Mouse (Mus musculus) intestine, embryonic 14.5 days (tissue): ENCODE results near the gene Akt3. TPM values are rescaled to one million over a fixed set of nuclear protein-coding genes. Genes with fewer than 3 reads are reported as not detected.

Experiments used
- ATAC-seq: fragments of 200-750 bp; cut with Nextera tagmentation; replicated peaks from 2 replicates; pipeline ENCODE4 v1.8.0; 2017; ENCODE audit warnings: low read depth, moderate number of reproducible peaks, moderate TSS enrichment, moderate library complexity; ENCODE audit not compliant: low FRiP score, low TSS enrichment
- DNase-seq: peaks from one replicate; pipeline ENCODE4 v3.0.0-alpha.2; 2018; ENCODE audit warnings: low spot score
- H3K27ac ChIP-seq: fragments of 300-500 bp; sonication (generic); 2 replicates; pipeline ENCODE4 v1.5.1; 2014; ENCODE audit warnings: low read depth, mild to moderate bottlenecking, control low read depth
- H3K27me3 ChIP-seq: fragments of 300-500 bp; sonication (generic); replicated peaks from 2 replicates; pipeline ENCODE4 v1.6.1; 2014; ENCODE audit warnings: low read length, control low read depth; ENCODE audit not compliant: control insufficient read depth, insufficient read depth
- H3K36me3 ChIP-seq: fragments of 300-500 bp; sonication (generic); 2 replicates; pipeline ENCODE4 v1.6.1; 2014; ENCODE audit warnings: low read length, control low read depth; ENCODE audit not compliant: control insufficient read depth, insufficient read depth
- H3K4me1 ChIP-seq: fragments of 300-500 bp; sonication (generic); replicated peaks from 2 replicates; pipeline ENCODE4 v1.6.1; 2014; ENCODE audit warnings: low read length, control low read depth, mixed read lengths; ENCODE audit not compliant: control insufficient read depth, insufficient read depth
- H3K4me2 ChIP-seq: fragments of 300-500 bp; sonication (generic); 2 replicates; pipeline ENCODE4 v1.6.1; 2014; ENCODE audit warnings: low read length
- H3K4me3 ChIP-seq: fragments of 300-500 bp; sonication (generic); 2 replicates; pipeline ENCODE4 v1.5.1; 2014; ENCODE audit warnings: low read depth, low read length, control low read depth, mixed read lengths
- H3K9ac ChIP-seq: fragments of 300-500 bp; sonication (generic); 2 replicates; pipeline ENCODE4 v1.6.1; 2014; ENCODE audit warnings: mild to moderate bottlenecking, low read length
- H3K9me3 ChIP-seq: fragments of 300-500 bp; sonication (generic); 2 replicates; pipeline ENCODE4 v1.6.1; 2016; ENCODE audit warnings: low read length, control low read depth; ENCODE audit not compliant: control insufficient read depth
- WGBS: fragments of 180-500 bp; shearing (Covaris S2); extraction: QIAGEN DNeasy Blood & Tissue Kit; methylation state at CpG from one replicate; pipeline ENCODE4 v1.1.7; 2014; 5-methylcytosine and 5-hydroxymethylcytosine counted together
- polyA plus RNA-seq: library from polyadenylated mRNA; unstranded; fragments of >200 nt; fragmentation: Nextera tagmentation; extraction: Ambion mirVana; gene quantifications from 2 replicates; pipeline ENCODE4 v1.2.1, GENCODE M21; 2014

The Akt3 gene
- polyA plus RNA-seq, 1 experiment from 2014 or later: 6.8 TPM

- Histone ChIP-seq H3K9me3 (no peaks in the 10 kb centered on the region), H3K9ac (no peak overlapping the region), H3K4me2 (peak overlapping the region; percentile 30; the same call in 1 of the 2 replicates), H3K36me3 (no peaks in the 10 kb centered on the region), H3K27me3 (no peaks in the 10 kb centered on the region), H3K4me3 (no peak overlapping the region), H3K4me1 (peaks cover 16% of the 10 kb centered on the region), H3K27ac (no peak overlapping the region)
- 59% methylated on average over 6 of the region's 6 CpGs for WGBS
- ATAC-seq (no peak; the same call in 1 of the 2 replicates), DNase-seq (no peak)
These were observed 260.7 kb downstream of the Akt3 start for GRCm38 (mm10) chr1:176997254-176997653.

- Histone ChIP-seq H3K4me3 (no peak overlapping the region), H3K4me2 (peak overlapping the region; percentile 30; the same call in 1 of the 2 replicates), H3K4me1 (peaks cover 16% of the 10 kb centered on the region), H3K9ac (no peak overlapping the region), H3K9me3 (no peaks in the 10 kb centered on the region), H3K36me3 (no peaks in the 10 kb centered on the region), H3K27me3 (no peaks in the 10 kb centered on the region), H3K27ac (no peak overlapping the region)
- DNase-seq: peak; percentile 61
- 35% methylated on average over 16 of the region's 16 CpGs for WGBS
- no peak for ATAC-seq
These were observed 261.3 kb downstream of the Akt3 start for GRCm38 (mm10) chr1:176996630-176997201.

GRCm38 (mm10) chr1:176996166-176996565, 261.8 kb downstream of the Akt3 start:
- H3K27ac ChIP-seq: no peak overlapping the region
- 95% methylated on average over 3 of the region's 3 CpGs for WGBS

GRCm38 (mm10) chr1:176995419-176995775, 262.6 kb downstream of the Akt3 start:
- no peak for ATAC-seq
- WGBS: 73% methylated on average over 4 of the region's 4 CpGs

More at GRCm38 (mm10) chr1:176996166-176996565, 261.8 kb downstream of the Akt3 start:
- peaks cover 16% of the 10 kb centered on the region for H3K4me1 ChIP-seq
- H3K27me3 ChIP-seq: no peaks in the 10 kb centered on the region
- ATAC-seq (no peak), DNase-seq (no peak)
- H3K36me3 ChIP-seq: no peaks in the 10 kb centered on the region
- H3K9me3 ChIP-seq: no peaks in the 10 kb centered on the region
- H3K9ac ChIP-seq: no peak overlapping the region
- no peak overlapping the region for H3K4me3 ChIP-seq
- H3K4me2 ChIP-seq: no peak overlapping the region

DNA sequence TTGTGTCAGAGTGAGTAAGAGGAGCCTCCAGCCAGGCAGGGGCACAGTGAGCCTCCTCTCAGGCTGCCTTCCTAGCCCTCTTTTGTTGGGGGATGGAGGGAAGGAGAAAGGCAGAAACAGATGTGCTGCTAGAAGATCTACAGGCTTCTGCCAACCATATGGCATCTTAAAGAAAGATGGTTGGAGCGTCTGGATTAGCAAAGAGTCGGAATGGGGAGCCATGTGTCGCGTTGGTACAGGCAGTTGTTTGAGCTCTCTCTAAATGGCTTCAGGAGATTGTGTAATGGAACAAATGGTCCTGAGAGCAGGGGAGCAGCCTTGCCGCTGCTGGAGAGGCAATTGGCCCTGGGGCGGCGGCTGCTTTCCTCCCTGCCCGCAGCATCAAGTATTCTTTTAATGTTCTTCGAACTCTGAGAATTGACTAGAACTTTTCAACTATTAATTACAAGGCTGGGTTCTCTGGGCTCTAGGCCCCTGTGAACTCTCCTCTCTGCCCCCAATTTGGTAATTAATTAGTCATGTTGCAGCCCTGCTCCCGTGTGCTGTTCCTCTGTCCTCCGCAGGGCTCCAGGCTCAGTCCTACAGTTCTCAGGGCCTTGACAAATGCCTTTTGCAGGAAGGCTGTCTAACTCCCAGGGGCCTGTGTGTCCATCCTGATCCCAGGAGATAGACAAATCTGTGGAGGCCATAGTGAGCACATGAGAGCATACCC, 263.1 kb downstream of the Akt3 start:
- no peak for ATAC-seq

More at GRCm38 (mm10) chr1:176995419-176995775, 262.6 kb downstream of the Akt3 start:
- Histone ChIP-seq H3K9ac (no peak overlapping the region), H3K4me3 (no peak overlapping the region), H3K36me3 (no peaks in the 10 kb centered on the region), H3K27ac (no peak overlapping the region), H3K4me1 (peaks cover 17% of the 10 kb centered on the region), H3K9me3 (no peaks in the 10 kb centered on the region), H3K4me2 (no peak overlapping the region), H3K27me3 (no peaks in the 10 kb centered on the region)
- no peak for DNase-seq

GRCm38 (mm10) chr1:176994087-176994486, 263.9 kb downstream of the Akt3 start:
- peaks cover 18% of the 10 kb centered on the region for H3K4me1 ChIP-seq
- no peak overlapping the region for H3K4me3 ChIP-seq
- H3K27me3 ChIP-seq: no peaks in the 10 kb centered on the region
- H3K4me2 ChIP-seq: no peak overlapping the region
- WGBS: 52% methylated on average over 7 of the region's 7 CpGs
- no peak overlapping the region for H3K9ac ChIP-seq
- DNase-seq (no peak), ATAC-seq (no peak)
- H3K27ac ChIP-seq: no peak overlapping the region
- H3K9me3 ChIP-seq: no peaks in the 10 kb centered on the region
- H3K36me3 ChIP-seq: no peaks in the 10 kb centered on the region

More for the DNA sequence above, 263.1 kb downstream of the Akt3 start:
- Histone ChIP-seq H3K4me1 (peaks cover 21% of the 10 kb centered on the region), H3K9me3 (no peaks in the 10 kb centered on the region), H3K9ac (no peak overlapping the region), H3K4me2 (no peak overlapping the region), H3K4me3 (no peak overlapping the region), H3K27ac (no peak overlapping the region), H3K36me3 (no peaks in the 10 kb centered on the region), H3K27me3 (no peaks in the 10 kb centered on the region)
- DNase-seq: no peak
- 47% methylated on average over 11 of the region's 11 CpGs for WGBS

GRCm38 (mm10) chr1:176993141-176994010, 264.6 kb downstream of the Akt3 start:
- DNase-seq (no peak), ATAC-seq (no peak)
- Histone ChIP-seq H3K27ac (no peak overlapping the region), H3K4me1 (peaks cover 13% of the 10 kb centered on the region), H3K9ac (no peak overlapping the region), H3K4me3 (no peak overlapping the region), H3K9me3 (no peaks in the 10 kb centered on the region), H3K36me3 (no peaks in the 10 kb centered on the region), H3K27me3 (no peaks in the 10 kb centered on the region), H3K4me2 (no peak overlapping the region)
- 80% methylated on average over 18 of the region's 18 CpGs for WGBS

DNA sequence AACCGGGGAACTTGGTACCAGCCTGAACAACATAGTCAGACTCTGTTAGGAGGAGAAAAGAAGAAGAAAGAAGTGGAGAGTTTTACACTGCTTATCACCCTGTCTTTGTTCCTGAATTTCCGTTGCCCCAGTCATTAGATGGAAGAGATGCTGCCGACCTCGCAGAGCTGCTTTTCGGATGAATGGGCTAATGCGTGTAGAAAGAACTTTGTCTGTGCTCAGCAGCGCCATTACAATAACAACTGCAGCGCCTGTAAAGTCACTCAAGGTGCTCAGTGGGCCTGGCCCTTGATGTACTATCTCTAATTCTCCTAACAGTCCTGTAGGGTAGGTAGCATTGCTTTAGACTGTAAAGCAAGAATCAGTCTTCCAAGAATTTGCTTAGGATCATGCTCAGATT, 265.5 kb downstream of the Akt3 start:
- Histone ChIP-seq H3K9ac (no peak overlapping the region), H3K27ac (no peak overlapping the region), H3K4me1 (peaks cover 10% of the 10 kb centered on the region), H3K36me3 (no peaks in the 10 kb centered on the region), H3K4me3 (no peak overlapping the region), H3K27me3 (no peaks in the 10 kb centered on the region), H3K9me3 (no peaks in the 10 kb centered on the region), H3K4me2 (no peak overlapping the region)
- 77% methylated on average over 8 of the region's 8 CpGs for WGBS
- ATAC-seq (no peak), DNase-seq (no peak)
